In genomic region chr16:11657111-11657510, GRCm38 (mm10) we compare ENCODE assay signal across 16 mouse cellular contexts.
DNase-seq lines count a peak whose midpoint lies in the region; ATAC-seq and TF ChIP-seq lines count a peak whose summit lies in the region.
"Had no signal": no experiment of that assay in that cellular context is flagged by ENCODE, and none has a peak within 500 bp of the region (broad histone marks: within the 10 kb centered on the region; RNA-seq: fewer than 3 reads in every experiment).

No protein-coding gene starts in this region.

- WGBS in heart, embryonic 10.5 days, result 29% methylated on average over 1 of the region's 1 CpGs
- WGBS in liver, postnatal 0 days (ENCODE audit: insufficient replicate concordance), result 43% methylated on average over 1 of the region's 1 CpGs
- WGBS in liver, embryonic 12.5 days (ENCODE audit: insufficient replicate concordance), result 46% methylated on average over 1 of the region's 1 CpGs

- peak; percentile 35; the same call in 1 of the 2 replicates for ATAC-seq in liver, postnatal 0 days
- no peak for ATAC-seq in liver, embryonic 12.5 days
- ATAC-seq: lung, postnatal 0 days had no signal

- no peaks in the 10 kb centered on the region for H3K9me3 ChIP-seq in heart, embryonic 10.5 days
- no peaks in the 10 kb centered on the region for H3K9me3 ChIP-seq in liver, postnatal 0 days (ENCODE audit: low read length)
- H3K9me3 ChIP-seq in liver, embryonic 12.5 days (replicated peaks), result no peaks in the 10 kb centered on the region
- H3K9me3 ChIP-seq: liver, embryonic 13.5 days; megakaryocyte, embryonic 14.5 days had no signal

- H3K4me1 ChIP-seq in heart, embryonic 10.5 days, result peaks cover 7% of the 10 kb centered on the region; the same call in 1 of the 2 replicates
- peaks cover 5% of the 10 kb centered on the region; the same call in 1 of the 2 replicates for H3K4me1 ChIP-seq in liver, postnatal 0 days (ENCODE audit: insufficient read depth)
- no peaks in the 10 kb centered on the region for H3K4me1 ChIP-seq in liver, embryonic 12.5 days

- no peak for TF ChIP-seq CTCF in liver, postnatal 0 days (IDR thresholded peaks at IDR 0.05; ENCODE audit: low read depth)

- H3K27me3 ChIP-seq in heart, embryonic 10.5 days (ENCODE audit: insufficient read depth, poor library complexity, severe bottlenecking), result no peaks in the 10 kb centered on the region
- no peaks in the 10 kb centered on the region for H3K27me3 ChIP-seq in liver, postnatal 0 days (ENCODE audit: insufficient read depth, low read length)
- H3K27me3 ChIP-seq in liver, embryonic 12.5 days (replicated peaks), result no peaks in the 10 kb centered on the region
- H3K27me3 ChIP-seq: CH12.LX; liver, embryonic 13.5 days; megakaryocyte, embryonic 14.5 days had no signal

- no peaks in the 10 kb centered on the region for H3K36me3 ChIP-seq in heart, embryonic 10.5 days
- no peaks in the 10 kb centered on the region for H3K36me3 ChIP-seq in liver, postnatal 0 days (replicated peaks; ENCODE audit: insufficient read depth, low read length)
- H3K36me3 ChIP-seq in liver, embryonic 12.5 days, result no peaks in the 10 kb centered on the region
- H3K36me3 ChIP-seq: liver, embryonic 13.5 days had no signal

- peak overlapping the region; percentile 49; the same call in 1 of the 2 replicates for H3K27ac ChIP-seq in heart, embryonic 10.5 days
- no peak overlapping the region for H3K27ac ChIP-seq in liver, postnatal 0 days (ENCODE audit: low read depth)
- H3K27ac ChIP-seq in liver, embryonic 12.5 days, result no peak overlapping the region
- H3K27ac ChIP-seq: liver, embryonic 13.5 days had no signal

- intact Hi-C loops in heart, postnatal 10 days (cut with DNase I), result no loop called here
- intact Hi-C loops in left cerebral cortex, postnatal 25 days (cut with DNase I), result no loop called here

- H3K4me3 ChIP-seq in heart, embryonic 10.5 days, result no peak overlapping the region
- H3K4me3 ChIP-seq in liver, postnatal 0 days (ENCODE audit: low read depth, low read length), result no peak overlapping the region
- no peak overlapping the region for H3K4me3 ChIP-seq in liver, embryonic 12.5 days
- H3K4me3 ChIP-seq: liver, embryonic 13.5 days; megakaryocyte, embryonic 14.5 days had no signal

- no peak for DNase-seq in heart, embryonic 10.5 days (ENCODE audit: low spot score)
- DNase-seq in heart, postnatal 10 days, result no peak
- DNase-seq in liver, postnatal 0 days, result no peak
- peak; percentile 37 for DNase-seq in Muller cell, postnatal 12 days (ENCODE audit: inconsistent ontology term)
- peak; percentile 56 for DNase-seq in fibroblast of lung, adult 2 months (ENCODE audit: low read depth)
- no peak for DNase-seq in left cerebral cortex, postnatal 25 days (ENCODE audit: low spot score in 2 of 2)
- DNase-seq: cerebellum, adult 2 months; kidney, adult 2 months; kidney, postnatal 10 days; left cerebral cortex, postnatal 4 days; liver, embryonic 13.5 days; thymus, postnatal 14 days had no signal

- no peak overlapping the region for H3K4me2 ChIP-seq in liver, postnatal 0 days (ENCODE audit: low read depth, low read length)
- H3K4me2 ChIP-seq in liver, embryonic 12.5 days, result no peak overlapping the region
- H3K4me2 ChIP-seq: liver, embryonic 13.5 days had no signal

- no peak overlapping the region for H3K9ac ChIP-seq in liver, postnatal 0 days (replicated peaks)
- no peak overlapping the region for H3K9ac ChIP-seq in liver, embryonic 12.5 days
- H3K9ac ChIP-seq: liver, embryonic 13.5 days had no signal

- TF ChIP-seq EP300 in liver, postnatal 0 days (IDR thresholded peaks at IDR 0.05; ENCODE audit: low read depth), result no peak

Comparison
In these comparisons a context has a peak if more than half of its experiments do, and no peak if none do; other contexts are left out.
1. DNase-seq: peak in Muller cell, postnatal 12 days (single experiment) and fibroblast of lung, adult 2 months (single experiment); none in heart, embryonic 10.5 days (single experiment), heart, postnatal 10 days (0 of 2), liver, postnatal 0 days (single experiment) and left cerebral cortex, postnatal 25 days (0 of 2).